Mouse (Mus musculus) inflammation-experienced regulatory T-cells, adult 6 months (primary cell): Measurements from ENCODE around the gene Wars. TPM values are rescaled to one million over a fixed set of nuclear protein-coding genes. Genes with fewer than 3 reads are reported as not detected.

ENCODE experiments used
- ATAC-seq: one replicate; pipeline ENCODE4 v1.8.0; 2017
- polyA plus RNA-seq, 3 experiments: library from polyadenylated mRNA; unstranded; fragments of 100-300 nt; shearing (Covaris generic); gene quantifications; one replicate each; pipeline ENCODE4 v1.2.1; 2017

Wars gene
- polyA plus RNA-seq, 3 experiments from 2014 or later: 47.8 to 53.4 (median 48.0) TPM

DNA sequence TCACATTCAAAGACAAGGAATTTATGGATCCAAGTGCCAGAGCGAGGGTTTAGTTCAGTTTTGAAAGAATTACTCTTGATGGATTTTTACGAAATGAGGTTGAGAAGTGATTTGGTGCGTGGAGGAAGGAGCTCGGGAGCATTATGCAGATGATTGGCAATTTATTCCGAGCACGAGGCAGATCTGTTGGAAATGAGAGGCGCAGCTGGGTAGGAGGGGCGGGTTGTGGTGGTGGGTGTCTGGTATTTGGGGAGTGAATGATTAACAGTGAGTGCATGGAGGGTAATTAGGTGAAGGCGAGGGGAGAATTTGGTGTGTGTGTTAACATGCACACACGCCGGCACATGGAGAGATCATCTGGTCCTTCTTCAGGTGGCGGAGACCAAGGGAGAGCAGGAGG lies 12.4 kb upstream of the Wars start:
- no peak for ATAC-seq

DNA sequence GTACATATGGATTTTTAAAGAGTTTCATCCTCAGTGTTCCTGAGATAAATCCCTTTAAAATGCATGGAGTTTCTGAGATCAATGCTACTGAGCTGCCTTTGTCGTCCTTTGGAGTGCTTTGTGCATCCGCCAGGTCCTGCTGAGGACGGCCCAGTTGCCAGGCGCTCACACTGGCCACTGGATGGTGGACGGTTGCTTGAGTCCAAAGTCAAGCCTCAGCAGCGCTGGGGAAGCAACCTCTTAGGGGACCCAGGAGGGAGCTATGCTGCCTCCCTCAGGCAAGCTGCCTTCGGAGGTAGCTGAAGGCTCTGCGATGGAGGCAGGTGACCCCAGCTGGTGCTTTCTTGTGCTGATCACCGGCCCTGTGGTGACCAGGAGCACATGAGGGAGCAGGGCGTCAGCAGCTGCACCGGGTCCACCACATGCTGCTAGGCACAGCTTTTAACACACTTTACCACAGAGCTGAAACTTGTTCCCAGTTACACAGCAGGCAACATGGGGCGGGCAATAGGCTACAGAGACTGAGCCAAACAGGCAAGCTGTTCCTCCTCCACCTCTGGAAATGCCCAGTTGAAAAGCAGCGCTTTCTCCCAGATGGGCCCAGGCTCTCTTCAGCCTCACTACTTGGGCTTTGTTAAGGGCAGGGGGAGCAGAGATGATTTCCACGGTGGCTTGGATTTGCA lies 11.8 kb upstream of the Wars start:
- no peak for ATAC-seq

DNA sequence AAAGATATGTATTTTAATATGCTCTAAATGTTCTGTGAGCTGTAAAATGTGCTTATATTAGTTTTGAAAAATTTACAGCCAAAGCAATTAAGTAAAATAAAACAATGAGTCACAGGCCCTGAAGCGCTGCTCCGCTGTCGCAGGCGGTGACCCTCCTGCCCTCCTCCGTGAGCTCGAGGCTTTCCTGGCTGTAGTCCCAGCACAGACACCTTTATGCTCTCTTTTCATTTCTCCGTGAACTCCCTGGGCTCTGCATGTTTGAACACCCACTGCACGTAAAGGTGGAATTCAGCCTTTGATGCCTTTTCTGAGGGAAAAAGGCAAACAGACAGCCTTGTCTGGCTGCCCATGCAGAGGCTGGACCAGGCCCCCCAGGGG lies 10.3 kb upstream of the Wars start:
- ATAC-seq: no peak

DNA sequence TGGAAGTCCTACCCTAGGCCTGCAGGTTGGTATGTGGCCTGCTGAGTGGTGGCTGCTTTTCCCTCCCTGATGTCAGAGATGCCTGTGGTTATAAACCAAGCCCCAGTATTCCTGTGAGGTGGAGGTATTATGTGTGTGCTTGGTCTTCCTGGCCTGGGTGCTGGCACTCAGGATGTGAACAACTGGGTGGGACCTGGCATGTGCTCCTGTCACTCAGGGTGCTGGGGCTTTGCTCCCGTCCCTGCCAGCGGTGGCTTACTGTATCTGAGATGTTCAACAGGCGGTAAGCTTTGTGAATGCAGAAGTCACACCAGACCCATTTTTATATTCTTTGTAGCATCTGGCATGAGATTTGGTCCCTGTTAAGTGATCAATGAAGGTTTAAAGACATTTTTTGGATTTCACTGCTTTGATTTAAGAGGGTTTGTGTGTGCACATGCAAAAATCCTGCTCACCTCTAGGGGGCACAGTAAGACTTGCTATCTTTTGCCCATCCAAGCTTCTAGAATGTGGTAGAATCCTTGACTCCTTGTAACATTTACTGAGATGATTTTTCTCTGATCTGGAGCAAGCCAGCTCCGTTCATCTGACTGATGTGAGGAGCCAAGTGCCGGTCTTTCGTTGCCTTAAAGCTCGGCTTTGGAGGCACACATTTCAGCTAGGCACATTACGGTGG lies 9.8 kb upstream of the Wars start:
- ATAC-seq: no peak

DNA sequence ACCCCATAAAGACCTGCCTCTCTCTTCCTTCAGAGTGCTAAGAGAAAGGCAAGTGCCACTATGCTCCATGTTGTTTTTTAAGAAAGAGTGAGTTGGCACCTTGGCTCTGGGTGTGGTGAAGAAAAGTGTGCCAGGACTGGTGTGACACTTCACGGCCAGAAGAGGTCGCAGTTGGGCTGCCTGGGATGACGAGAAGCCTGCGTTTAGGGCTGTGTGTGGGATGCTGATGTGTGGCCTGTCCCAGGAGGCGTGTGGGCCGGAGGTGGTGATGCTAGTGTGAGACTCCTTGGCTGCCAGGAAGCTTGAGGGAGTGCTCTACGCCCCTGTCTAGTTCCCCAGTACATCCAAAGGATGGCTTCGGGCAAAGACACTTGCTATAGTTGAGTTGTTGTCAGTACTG lies 9.0 kb upstream of the Wars start:
- ATAC-seq: peak; percentile 64

DNA sequence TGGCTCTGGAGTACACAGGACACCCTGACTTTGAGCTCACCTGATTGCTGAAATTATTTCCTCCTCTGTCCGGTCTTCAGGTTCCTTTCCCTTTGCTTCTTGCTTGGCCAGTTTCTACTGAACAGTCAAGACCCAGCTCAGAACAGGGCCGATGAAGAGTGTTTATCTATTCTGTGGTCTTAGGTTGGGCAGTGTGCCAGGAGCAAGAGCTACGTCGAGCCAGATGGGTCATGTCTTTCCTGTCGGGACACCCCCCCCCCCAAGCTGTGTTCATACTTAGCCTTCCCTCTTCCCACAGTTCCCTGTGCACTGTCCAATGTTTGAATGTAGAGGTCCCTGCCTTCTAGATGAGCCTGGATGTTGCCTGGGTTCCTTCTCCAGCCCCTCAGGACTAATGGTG lies 7.4 kb upstream of the Wars start:
- no peak for ATAC-seq

DNA sequence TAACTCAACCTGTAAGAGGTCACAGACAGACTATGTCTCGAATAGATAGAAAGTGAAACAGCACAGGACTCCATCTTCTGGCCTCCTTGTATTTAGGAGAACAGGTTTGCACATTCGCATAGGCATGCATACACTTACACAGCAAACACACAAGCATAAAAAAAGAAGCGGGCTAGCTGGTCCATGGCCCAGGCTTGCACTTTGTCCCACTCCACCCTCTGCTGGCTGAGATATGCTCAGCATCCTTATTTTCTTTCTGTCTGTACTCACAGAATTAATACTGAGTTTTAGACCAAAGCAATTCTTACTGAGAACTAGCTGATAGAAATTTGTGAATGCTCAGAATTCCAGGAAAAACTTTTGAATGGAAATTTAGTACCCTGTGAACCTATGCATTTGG lies 2.0 kb upstream of the Wars start:
- ATAC-seq: no peak

DNA sequence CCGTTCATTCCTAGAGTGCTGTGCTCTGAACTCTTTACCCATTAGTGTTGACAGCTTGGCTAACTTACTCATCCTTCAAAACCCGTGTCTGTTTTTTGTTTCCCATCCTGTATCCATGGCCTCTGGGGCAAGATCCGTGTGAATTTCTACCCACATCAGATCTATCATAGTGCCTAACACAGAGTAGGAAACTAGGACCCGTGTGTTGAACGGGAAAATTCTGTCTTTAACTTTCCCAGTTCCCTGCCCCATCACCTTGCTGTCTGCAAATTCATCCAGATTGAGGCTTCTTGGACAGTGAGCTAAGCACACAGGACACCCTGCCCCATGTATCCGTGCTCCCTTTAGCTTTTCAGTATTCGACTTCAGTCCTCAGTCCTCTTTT lies 450 bp upstream of the Wars start:
- ATAC-seq: no peak

DNA sequence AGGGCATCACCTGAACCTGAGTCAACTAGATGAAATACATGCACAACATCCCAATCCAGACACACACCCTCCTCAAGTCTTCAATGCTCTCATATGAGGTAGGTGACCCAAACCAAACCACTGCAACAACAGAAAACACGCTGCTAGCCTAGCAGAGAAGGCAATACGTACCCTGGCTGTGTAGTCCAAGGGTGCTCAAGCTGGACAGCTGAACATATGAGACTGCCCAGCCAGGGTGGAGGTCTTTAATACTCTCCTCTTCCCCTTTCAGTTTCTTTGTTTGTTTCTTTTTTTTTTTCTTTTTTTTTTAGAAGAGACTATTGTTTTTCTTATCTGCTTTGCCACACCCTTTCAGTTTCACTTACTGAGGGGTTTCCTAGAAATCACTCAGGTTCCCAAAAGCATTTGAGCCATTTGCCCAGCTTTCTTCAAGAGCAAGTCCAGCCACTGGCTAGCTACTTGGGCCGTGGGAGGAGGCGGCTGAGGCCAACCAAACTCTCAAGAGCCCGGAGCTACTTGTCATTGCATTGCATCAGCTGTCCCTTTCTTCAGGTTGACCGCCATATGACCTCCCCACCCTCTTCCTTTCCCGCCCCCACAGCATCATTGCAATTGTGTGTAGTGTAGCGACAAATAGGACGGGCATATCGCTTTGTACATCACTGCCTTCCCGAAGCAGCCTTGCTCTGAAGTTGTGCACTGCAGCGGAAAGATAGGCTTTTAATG lies 822 bp downstream of the Wars start, which contains the start of gene Wdr25:
Wdr25 (plus strand) TSS at position 643 of the 726 bp plus-strand sequence.
- peak; percentile 35 for ATAC-seq

DNA sequence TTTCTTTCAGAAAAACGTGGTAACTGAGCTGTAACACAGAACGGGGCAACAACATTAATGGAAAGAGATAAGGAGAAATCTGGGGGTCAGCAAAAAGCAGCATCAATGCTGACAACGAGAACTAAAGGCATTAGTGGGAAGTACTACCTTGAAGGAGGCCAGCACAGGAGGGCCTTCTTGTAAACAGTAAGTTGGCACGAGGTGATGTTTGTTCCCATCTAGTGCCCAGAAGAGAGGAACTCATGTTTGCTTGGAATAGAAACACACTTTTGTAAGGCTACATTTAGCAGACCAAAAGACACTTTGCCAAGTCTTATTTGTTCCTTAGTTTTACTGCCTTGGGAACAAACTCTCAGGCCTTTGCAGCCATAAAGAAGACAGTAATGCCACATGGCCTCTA lies 5.3 kb downstream of the Wars start:
- ATAC-seq: no peak

DNA sequence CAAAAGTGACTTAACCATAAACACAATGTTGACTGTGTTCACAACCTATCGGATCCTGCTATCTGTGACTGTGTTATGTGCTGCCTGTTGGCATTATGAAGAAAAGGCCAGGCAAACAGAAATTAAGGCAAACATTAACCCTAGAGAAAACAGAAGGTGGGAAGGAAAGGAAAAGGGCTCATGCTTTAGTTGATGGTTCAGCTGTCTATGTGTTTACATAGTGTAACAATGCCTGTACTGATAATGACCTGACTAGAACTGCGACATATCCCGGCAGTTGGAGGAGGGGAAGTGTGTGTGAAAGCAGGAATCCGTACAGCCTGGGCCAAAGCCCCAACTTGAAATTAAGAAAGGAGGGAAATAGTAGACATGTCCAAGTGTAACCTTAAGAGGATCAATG lies 6.9 kb downstream of the Wars start:
- ATAC-seq: no peak

DNA sequence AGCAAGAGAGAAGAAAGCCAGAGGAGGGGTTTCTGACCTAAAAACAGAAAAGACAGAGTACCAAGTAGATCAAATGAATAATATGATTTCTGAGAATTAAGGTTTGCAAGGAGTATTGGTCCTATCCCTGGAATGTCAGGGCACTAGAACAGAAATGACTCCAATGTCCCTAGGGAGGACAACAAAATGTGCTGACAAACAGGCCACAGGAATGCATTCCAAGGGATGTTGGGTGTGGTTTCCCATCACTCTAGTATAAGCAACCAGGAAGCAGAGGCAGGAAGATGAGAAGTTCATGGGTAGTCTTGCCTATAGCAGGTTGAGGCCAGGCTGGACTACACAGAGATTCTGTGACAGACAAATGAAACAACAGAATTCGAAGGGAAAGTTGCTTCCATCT lies 8.1 kb downstream of the Wars start:
- ATAC-seq: no peak

DNA sequence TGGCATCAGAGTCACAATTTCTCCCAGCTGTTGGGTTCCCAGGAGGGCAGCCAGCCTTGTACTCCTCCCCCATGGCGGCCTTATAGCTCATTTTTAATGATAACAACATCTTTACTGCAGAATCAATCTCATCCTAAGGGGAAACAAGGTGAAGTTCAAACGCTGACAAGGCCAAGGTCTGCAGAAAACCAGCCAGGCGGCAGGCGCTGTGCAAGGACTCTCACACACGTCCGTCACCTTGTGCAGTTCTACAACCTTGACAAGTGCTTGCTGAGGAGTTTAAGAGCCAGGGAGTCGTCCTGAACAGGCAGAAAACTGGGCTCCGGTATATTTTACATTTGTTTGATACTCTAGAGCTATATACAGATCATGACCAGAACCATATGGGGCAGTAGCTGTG lies 11.2 kb downstream of the Wars start:
- no peak for ATAC-seq

DNA sequence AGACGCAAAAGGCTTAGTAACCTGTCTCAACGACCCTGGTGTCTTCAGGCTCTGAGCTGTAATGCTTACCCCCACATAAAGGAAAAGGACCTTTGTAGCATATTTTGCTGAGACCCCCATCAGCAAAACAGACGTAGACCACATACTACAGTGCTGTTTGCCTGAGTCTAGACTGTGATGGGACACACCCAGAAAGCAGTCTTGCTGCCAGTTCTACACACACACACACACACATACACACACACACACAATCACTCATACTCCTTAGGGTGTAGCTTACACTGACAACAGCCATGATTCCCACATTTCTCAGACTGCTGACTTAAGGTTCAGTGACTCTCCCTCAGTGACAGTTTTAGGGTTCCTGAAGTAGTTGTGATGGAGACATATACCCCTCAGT lies 12.8 kb downstream of the Wars start:
- no peak for ATAC-seq

DNA sequence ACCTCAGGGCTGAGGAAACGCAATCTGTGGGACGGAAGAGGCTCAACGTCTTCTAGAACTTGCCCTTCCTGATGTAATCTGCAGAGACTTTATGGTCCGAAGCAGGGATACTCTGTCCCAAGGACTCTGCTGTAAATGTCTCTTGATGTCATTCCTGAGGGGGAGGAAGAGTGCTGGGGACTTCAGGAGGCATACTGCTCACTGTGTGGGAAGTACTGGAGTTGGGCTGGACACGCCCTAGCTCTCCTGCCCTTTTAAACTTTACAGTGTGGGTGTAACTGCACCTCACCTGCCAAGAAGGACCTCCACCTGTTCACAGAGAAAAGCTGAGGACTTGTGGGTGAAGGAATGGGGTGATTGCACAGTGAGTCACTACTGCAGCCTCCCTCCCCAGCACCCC lies 13.4 kb downstream of the Wars start:
- ATAC-seq: no peak

DNA sequence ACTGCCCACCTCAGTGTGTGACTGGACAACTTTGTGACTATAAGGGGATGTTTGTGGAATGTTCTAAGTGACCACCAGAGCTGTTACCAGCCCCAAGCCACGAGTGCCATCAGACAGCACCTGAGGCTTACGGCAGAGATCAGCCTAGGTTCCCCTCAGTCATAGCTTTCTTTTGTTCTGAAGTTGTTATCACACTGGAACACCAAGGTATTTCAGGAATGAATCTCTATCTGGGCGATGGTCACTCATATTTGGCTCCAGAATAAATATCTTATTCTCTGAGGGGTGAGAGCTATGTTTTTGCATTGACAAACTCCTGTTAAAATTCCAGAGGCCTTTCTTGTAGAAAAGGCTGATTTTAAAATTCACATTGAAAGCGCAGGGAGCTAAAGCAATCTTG lies 14.8 kb downstream of the Wars start:
- no peak for ATAC-seq

DNA sequence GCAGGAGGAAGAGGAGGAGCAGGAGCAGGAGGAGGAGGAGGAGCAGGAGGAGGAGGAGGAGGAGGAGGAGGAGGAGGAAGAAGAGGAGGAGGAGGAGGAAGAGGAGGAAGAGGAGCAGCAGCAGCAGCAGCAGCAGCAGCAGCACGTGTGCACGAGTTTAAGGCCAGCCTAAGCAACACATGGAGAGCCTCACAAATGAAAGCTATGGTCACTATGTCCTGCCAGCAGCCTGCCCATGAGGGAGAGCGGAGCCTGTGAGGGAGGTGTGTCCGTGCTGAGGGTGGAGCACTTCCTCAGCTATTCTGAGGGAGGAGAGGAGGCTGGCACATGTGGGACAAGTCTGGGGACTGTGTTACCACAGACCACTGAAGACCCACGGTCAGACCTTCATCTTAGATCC lies 20.9 kb downstream of the Wars start:
- ATAC-seq: no peak

DNA sequence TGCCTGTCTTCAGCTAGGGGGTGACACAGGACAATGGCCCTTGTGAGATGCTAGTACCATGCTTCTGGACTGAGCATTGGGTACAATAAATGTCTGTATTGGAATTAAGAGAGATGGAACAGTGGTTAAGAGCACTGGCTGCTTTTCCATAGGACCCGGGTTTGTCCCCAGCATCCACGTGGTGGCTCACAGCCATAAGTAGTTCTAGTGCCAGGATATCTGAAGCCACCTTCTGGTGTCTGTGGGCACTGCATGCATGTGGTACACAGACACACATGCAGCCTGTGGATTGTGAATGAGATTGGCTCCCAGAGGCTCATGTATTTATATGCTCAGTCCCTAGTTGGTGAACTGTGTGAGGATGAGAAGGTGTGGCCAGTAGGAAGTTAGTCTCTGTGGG lies 24.4 kb downstream of the Wars start:
- no peak for ATAC-seq

DNA sequence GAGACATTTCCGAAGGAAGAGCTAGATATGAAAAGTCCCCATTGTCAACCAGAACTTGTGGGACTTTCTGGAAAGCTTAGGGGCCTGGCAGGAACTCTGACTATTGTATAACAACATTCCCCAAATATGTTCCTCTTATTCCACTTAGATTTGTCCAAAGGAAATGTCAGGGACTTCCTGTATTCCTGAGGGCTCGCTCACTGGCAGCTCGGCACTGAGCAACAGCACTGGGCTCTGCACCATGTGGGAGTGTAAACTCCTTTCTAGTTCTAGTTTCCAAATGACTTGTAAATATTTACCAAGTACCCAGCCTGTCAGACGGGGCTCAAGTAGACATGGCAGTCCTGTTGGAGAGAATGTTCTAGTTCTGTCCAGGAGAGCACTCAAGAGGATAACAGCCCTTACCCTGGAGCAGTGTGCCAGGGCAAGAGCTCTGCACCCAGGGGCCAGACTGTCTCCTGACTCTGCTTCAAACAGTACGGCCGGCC lies 28.9 kb downstream of the Wars start:
- ATAC-seq: no peak

DNA sequence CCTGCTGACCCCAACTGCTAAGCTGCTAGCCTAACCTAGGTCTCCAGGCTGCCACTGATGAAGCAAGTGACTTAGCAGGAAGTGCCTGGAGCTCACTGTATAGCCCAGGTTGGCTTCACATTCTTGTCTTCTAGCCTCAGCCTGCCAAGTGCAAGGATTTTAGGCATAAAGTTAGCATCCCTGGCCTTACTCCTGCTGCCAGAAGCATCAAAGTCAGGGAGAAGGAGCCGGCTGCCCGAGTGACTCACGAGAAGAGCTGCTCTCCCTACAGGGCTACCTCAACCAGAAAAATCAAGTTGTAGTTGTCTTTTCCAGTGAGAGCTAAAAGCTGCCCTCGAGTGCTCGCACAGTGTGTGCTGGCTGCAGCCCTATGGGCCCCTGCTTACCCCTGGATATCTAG lies 35.5 kb downstream of the Wars start:
- ATAC-seq: no peak

DNA sequence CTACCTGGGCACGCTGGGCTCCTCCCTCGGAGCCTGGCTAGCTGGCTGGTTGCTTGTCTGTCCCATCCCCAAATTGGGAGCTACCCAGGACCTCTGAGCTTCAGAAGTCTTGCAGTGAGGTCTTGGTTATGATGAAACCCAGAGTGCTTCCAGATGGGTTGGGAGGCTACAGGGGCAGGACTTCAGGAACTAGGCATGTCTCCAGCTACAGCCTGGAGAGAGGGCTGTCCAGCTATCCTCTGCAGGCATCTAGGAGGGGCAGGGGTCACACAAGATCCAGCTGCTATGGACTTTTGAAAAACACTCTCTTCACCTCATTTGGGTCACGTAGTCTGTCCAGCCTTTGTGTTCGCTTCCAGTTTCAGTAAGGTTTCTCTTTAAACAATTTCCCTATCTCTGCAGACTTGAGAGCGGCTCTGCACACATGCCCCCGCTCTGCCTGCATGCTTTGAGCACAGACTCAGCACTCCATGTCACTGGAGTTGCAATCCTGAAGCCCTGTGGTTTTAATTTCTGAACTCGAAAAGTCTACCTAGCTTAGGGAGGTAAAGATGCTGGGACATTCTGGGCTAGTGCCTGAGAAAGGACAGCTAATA lies 36.3 kb downstream of the Wars start:
- no peak for ATAC-seq

DNA sequence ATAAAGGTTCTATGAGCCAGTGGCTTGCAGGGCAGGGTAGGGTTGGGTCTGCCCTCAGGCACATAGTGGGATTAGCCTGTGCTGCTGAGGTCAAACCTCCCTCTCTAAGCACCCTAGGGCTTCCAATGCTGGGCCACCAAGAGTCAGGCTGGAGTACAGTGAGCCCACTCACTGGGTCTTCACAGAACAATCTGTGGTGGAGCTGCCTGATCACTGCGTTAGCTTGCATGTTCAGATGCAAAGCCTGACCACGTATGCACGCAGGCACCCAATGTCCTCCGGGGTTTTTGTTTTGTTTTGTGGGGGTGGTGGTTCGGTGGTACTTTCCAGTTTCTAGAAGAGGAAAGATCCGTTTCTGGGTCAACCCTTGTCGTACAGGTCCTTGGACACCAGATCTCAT lies 36.9 kb downstream of the Wars start:
- no peak for ATAC-seq

DNA sequence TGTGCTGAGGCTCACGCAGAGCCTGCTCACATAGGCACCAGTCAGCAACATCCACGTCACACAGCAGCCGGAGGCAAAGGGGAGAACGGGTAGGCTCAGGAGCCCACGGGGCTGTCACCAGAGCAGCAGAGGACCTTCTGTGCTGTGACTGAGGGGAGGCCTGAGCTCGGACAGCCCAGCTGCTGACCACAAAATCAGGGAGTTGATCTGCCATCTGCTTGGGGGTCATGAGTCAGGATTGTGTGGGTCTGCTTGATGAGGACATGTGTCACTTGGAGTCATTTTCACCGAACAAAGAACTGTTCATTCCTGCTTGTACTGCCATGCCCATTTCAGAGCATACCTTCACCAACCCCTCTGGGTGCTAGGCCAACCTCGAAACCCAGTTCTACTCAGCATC lies 37.8 kb downstream of the Wars start:
- ATAC-seq: no peak

DNA sequence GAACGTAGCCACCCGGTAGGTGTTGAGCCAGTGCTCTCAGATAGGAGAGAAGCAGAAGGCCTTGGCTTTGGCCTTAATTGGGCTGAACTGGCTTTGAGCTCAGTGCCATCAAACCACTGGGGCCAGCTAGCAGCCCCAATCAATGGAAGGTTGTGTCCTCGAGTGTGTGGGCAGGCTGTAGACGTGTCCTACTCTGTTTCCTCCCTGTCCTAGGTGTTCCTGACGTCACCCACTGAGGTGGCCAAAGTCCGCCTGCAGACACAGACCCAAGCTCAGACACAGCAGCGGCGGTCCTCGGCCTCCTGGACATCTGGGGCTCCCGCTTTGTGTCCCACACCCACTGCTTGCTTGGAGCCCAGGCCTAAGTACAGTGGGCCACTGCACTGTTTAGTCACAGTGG lies 38.9 kb downstream of the Wars start:
- ATAC-seq: no peak
